Mouse (Mus musculus) adrenal gland, adult 18-20 months (tissue): Measurements from ENCODE around the gene Gm28729. TPM values are rescaled to one million over a fixed set of nuclear protein-coding genes. Genes with fewer than 3 reads are reported as not detected.
A peak's percentile ranks its signal among the peaks of the same experiment; 100 is the strongest.
"Not testable (repeated sequence)": the region's sequence is repeated elsewhere in the genome, so short reads cannot be mapped to it uniquely, and the experiment has no call there.

Source experiments
- DNase-seq, 2 experiments: peaks; one replicate each; pipeline ENCODE4 v3.0.0; 2021 to 2022; ENCODE audit warnings: low spot score in 2 of 2
- total RNA-seq, 2 experiments: library from RNA; stranded (reverse); gene quantifications; 1 replicate in 1 of 2; 2 replicates in 1 of 2; pipeline ENCODE4 v1.2.3; 2021

The Gm28729 gene
- total RNA-seq, 2 experiments from 2014 or later, result 0.16 TPM; not detected in 1

DNA sequence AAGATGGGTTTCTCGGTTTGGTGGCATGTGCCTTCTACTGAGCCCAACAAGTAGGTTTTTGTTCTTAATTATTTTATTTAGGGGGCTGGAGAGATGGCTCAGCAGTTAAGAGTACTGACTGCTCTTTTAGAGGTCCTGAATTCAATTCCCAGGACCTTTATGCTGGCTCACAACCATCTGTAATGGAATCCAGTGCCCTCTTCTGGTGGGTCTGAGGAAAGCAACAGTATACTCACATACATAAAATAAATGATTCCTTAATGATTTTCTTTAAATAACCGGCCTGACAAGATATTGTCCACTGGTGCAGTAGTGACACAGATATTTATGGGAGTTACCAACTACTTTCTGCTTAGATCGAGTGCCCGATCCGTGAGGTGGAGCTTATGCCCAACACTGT, 1.9 kb downstream of the Gm28729 start:
- DNase-seq, result no peak

DNA sequence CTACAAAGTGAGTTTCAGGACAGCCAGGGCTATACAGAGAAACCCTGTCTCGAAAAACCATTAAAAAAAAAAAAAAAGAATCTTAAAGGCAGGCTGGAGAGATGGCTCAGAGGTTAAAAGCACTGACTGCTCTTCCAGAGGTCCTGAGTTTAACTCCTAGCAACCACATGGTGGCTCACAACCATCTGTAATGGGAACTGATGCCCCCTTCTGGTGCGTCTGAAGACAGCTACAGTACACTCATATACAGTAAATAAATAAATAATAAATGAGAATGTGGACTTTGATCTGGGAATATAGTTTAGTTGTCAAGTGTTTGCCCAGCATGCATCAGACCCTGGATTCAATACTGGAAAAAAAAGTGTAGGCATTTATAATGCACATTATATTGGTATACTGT, 3.5 kb downstream of the Gm28729 start:
- not testable (repeated sequence) for DNase-seq

DNA sequence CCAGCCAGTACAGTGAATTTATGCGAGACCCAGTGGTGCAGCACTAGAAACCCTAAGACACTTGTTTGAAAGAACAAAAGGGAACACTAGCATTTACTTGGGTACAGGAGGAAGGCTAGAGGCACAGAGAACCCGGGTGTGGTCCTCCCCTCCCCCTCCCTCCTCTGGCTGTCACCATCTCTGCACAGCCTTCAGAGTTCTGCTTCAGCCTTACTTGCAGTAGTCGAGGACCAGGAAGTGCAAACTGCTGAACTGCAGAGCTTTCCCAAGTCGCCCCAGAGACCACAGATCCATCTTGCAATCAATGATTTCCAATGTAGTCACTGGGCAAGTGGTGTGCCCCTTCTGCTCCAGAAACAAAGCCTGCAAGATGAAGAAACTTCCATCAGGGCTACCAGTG, 7.6 kb downstream of the Gm28729 start:
- no peak for DNase-seq

DNA sequence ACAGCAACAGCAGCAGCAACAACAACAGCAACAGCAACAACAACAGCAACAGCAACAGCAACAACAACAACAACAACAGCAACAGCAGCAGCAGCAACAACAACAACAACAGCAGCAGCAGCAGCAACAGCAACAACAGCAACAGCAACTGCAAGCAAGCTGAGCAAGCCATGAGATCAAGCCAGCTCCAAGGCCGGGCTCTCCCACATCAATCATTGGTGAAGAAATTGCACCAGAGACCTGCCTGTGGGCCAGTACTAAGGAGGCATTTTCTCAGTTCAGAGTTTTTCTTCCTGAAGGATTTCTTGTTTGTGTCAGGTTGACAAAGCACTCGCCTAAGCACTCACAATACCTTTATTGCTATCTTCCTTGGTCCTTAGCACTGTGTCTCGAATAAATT, 8.3 kb downstream of the Gm28729 start:
- peak in 1 of 2 experiments; percentile 24 for DNase-seq

DNA sequence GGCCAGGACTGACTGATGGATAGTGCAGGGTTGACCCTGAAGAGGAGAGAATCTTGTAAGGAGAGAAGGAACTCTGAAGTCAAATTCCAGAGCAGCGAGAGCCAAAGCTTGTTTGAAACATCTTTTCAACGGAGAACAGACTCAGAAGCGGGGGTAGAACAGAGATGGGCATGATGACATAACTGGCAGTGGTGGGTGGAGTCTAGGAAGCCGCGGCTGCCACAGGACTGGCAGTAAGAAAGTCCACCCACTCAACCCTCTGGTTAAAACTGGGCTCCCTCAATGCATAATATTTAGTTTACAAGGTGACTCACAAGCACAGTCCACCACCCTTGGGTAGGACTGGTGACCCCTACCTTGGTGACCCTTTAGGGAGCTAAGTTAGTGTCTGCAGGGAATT, 9.3 kb downstream of the Gm28729 start:
- no peak for DNase-seq

DNA sequence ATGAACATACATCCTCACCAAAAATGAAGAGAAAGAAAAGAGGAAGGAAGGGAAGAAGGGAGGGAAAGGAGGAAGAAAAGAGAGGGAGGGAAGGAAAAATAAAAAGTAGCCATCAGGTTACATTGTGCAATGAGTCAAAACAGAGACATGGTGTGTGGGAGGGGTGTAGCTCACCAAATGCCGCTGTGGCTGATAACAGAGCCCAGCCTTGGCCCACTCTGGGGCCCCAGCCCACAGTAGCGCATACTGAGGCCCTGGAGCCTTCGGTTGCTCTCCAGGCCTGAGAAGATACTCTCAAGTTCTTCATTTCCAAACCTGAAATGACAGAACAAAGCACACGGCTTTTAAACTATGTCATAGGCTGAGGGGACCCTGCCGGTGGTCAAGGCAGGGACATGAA, 10.8 kb downstream of the Gm28729 start:
- no peak for DNase-seq

DNA sequence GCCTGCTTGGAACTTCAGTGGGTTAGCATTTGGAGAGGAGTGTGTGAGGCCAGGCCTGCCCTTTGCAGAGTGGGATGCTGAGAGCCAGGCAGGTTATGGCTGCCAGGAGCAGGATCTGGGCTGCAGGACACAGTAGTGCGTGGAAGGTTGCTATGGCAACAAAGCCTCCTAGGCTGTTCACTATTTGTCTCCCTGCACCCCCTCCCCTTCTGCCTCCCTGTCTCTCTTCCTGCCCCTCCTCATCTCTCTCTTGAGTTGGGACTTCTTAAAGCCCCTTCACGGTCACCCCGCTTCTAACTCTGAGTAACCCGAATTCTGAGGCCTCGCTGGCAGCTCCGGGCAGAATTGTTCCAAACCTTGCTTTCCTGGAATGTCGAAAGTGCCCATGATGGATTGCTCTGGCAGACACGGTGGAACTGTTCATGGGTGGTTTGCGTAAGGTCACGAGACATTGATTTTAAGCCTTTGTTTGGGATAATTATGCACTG, 19.0 kb downstream of the Gm28729 start:
- DNase-seq, result peak; percentile 29 to 40

DNA sequence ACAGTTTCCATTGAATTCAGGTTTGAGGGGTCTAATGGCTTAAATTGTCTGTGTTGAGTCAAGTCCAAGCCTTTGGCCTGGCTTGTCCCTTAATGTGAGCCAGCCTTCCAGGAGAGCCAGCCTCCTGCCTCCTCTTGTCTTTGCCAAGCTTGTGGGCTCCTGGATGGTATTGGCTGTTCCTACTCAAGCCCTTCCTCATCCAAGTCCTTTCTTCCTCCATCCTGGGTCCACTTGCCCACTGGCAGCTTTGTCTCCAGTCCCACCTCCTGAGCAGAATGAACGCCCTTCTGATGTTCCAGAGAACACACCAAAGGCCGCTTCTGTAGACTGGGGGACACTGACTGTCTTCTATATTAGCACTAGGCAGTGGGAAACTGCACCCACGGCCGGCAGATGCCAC, 19.9 kb downstream of the Gm28729 start:
- no peak for DNase-seq

DNA sequence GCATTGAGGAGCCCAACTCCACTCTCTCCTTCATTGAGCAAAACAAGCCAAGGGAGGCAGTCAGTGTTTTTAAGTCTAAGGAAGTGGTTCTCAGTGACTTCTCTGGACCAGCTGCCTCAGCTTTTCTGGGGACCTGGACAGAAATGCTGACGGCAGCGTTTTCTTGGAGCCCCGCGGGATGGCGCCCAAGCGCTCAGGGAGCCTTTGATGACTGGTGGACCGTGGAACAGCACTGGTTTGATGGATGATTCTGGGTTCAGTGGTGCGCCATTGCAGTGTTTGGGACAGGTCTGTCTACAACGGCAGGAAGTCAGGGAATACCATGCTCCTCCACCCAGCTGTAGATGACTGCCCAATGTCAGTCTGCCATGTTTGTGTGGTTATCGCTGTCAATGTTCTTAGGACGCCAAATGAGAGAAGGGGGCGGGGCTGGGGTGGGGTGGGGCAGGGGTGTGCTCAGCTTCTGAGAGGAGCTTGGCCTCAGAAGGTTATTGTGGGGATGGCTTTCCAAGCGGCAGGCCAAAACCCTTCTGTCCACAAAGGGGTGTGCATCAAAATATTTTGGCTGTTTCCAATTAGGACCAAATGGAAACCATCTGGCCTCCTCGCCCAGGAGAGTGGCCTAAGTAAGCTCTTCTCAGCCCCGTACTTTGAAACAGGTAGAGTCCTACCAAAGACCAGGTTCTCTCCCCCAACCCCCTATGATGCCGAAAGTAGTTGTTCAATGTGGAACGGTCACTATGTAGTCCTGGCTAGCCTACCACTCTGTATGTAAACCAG, 20.8 kb downstream of the Gm28729 start:
- no peak for DNase-seq

DNA sequence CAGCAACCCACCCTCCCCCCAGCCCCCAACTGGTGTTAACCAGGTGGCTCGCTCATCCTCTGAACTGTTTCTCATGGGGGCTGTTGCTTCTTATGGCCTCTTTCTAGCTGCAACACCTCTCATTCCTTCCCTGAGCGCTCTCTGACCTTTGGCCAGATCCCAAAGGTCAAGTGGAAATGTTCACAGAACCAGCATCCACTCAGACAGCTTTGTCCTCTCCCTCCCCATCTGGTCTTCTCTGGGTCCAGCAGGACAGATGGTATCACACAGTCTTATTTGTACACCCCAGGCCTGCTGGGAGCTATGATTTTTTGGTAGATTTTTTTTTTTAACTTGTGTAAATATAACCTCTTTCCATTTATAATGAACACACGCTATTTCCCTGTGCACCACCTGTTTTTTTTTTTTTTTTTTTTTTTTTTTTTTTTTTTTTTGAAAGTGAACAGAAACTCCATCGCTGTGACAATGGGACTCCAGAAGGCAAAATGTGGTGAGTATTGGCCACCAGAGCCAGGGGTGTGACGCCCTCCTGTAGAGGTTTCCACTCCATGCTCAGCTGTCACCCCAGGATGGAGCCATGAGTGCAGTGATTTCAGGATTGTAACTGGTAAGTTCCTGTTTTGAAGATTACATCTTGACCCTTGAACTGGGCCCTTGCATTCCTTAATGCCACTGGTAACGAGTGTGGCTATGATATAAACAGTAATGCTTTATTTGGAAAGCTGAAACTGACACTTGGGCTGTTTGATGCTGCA, 22.0 kb downstream of the Gm28729 start:
- no peak for DNase-seq

DNA sequence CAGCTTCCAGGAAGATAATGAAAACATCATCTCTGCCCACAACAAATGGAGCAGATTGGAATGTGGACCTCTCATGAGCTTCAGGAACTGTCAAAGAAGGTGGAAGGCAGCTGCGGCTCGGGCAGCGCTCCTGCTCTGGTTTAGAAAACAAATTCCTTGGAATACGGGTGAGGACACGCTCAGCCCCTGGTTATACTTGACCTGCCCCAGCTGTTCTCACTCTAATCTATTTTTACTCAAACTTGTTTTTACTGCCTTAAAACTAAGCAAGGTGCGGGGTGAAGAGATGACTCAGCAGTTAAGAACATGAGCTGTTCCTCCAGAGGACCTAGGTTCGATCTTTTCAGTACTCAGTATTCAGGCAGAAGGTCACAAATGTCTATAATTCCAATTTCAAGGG, 23.8 kb downstream of the Gm28729 start:
- no peak for DNase-seq

DNA sequence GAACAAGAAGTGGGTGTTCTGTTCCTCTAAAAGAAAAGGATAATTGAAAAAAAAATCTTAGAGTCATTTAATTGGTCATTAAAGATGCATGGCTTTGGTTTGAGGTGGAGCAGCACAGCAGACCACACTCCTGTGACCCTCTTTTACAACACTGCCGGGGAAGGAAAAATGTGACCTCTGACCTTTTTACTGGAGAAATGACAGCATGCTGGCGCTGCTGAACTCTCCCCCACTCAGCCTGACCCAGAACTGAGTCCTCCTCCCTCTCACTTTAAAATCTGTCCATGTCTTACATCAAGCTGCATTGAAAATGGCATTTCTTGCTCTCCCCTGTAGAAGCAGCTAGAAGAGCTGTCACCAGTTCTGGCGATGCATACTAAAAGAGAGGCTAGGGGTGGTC, 31.9 kb downstream of the Gm28729 start:
- no peak for DNase-seq

DNA sequence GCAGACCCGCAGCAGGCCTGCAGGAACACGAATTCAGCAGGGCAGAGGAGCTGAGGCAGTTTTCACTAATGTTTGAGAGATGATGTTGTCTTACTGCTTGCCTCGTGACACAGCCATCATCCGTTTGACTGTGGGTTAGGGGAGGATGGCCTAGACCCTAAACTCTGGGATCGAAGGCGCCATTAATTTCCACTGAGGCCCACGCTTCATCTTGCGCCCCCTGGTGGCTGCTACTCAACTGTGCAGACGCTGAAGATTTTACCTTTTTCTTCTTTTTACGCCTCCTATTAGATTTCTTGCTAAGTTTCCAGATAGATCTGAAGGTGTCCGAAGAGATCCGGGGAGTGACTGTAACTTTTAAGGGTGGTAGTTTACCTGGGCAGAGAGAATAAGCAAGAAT, 33.3 kb downstream of the Gm28729 start:
- DNase-seq, result peak; percentile 58 to 68

DNA sequence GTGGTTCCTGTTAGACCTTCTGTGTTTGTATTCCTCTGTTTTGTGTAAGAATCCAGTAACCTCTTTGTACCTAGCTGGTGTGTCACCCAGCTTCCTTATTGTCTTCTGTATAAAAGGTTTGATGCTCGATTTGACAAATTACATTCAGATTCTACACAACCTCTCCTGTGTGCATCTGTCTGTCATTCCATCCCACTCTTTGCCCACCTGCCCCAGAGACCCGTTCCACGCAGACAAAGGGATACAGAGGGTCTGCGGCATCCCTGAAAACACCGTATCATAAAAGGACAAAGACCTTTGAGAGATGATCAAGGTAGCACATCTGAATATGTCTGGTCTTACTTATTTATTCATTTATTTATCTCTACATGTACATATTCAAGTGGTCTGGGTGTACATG, 37.2 kb downstream of the Gm28729 start:
- not testable (repeated sequence) for DNase-seq

DNA sequence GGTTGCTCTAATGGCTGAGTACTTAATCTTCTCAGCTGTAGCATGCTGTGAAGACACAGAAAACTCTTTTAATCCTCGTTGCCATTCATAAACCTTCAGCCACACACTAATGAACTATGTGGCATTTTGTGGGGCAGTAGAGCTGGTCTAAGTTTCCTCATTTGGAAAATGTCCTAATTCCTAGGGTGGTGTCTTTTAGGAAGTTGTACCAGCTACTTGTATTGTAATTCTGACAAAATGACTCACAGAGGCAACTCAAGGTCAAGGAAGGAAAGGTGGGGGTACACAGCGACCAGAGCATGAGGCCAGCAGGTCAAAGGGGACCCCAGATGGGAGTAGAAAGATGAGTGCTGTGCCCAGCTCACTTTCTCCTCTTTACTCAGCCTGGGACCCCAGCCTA, 41.4 kb downstream of the Gm28729 start:
- DNase-seq, result no peak

DNA sequence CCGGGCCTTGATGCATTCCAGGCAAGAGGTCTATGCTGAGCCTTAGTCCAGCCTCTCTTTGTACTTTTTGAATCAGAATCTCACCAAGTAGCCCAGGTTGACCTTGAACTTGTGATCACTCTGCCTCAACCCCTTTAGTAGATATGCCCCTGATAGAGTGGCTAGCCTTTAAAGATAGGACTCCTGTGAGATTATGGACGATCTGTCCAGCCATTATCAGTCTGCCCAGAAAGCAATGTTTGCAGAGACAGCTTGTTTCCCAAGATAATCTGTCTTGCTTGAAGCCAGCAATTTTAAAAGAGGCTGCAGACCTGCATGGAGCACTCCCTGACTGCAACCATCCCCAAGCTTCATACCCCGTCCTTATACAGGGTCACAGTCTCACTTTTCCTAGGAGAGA, 42.0 kb downstream of the Gm28729 start:
- DNase-seq, result no peak

DNA sequence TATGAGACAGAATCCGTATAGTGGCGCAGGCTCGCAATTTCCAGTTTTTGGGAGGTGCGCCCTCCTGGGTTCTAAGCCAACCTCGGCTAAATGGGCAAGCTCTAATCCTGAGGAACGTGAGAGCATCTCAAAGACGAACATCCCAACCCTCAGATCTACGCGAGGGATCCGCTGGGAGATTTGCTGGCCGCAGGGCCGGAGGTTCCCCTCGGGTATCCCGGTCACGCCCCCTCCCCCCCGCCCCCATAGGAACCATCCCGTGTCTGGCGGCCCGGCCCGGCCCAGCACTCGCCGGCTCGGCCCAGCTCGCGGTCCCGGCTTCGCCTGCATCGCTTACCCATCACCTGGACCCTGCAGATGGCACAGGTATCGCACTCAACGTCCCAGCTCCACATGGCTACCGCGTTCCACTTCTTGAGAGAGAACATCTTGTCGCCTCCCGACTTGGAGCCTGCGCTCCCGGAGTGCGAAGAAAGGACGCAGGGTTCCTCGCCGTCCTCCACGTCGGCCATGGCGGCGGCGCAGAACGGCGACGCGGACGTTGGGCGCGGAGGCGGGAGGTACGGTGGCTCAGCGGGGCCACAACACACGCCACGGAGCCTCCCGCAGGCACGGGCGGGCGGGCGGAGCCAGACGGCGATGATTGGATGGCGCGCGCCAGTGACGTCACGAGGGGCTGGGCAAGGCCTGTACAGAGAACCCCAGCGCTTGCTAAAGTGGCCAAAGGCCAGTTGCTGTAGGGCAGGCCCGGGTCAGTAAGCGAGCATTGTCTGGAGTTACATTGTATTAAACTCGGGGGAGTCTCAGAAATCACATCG, 46.8 kb downstream of the Gm28729 start, which contains the start of gene Rnf7:
TSS of gene Rnf7 (minus strand) at position 605 of the 818 bp plus-strand sequence.
- DNase-seq, result peak; percentile 99 to 100

DNA sequence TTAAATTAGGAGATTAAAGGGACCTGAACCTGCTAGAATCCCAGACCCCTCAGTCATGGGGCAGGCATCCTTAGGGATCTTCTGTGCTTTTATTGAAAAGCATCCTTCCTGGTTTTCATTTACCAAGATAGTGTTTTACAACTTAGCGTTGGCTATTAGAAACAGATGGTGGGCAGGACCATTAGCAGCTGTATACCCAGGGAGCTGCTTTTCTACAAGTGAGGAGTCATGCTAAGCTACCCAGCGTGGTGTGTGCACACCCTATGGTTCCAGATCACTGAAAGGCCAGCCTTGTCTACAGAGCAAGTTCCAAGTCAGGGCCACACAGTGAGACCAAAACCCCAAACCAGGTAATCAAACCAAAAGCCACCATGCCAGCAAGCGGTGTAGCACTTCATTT, 52.7 kb downstream of the Gm28729 start:
- no peak for DNase-seq

DNA sequence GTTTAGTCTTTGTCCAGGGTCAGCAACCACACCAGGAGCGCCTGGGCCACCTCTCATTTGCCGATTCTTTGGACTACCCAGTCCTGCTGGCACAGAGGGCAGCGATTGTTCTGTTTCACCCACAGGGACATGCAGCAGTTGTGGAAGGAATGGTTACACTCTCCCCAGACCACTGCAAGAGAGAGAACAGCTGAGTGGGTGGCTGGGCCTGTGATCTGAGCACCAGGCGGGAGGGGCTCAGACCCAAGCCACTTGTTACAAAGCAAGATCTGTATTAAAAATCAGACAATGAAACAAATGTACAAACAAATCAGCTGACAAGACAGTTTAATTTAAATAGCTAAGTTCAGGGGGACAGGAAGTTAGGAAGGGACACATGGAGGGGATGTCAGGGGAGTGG, 53.4 kb downstream of the Gm28729 start:
- not testable (repeated sequence) for DNase-seq

DNA sequence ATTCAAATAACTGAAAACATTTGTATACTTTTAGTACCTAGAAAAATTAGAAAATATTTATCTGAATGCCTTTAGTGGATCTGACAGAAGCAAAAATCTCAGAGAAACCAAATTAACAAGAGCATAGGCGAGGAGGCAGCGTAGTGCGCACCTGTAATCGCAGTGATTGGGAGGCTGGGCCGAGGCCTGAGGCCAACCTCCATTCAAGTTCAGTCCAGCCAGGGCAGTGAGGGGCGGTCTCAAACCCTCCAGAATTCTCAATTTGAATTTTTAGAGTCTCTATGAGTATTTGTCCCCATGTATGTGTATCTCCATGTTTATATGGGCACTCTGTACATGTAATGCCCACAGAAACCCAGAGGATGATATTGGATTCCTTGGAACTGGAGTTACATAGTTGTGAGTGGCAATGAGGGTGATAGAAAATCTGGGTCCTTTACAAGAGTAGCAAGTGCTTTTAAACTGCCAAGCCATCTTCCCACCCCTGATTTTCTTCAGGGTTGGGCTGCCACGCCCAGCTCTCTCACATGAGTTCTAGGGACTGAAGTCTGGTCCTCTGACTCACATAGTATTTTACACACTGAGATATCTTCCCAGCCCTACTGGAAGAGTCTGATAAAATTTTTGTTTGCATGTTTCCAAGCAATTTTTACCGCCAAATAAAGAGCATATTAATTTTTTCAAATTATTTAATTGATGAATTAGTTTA, 54.6 kb downstream of the Gm28729 start:
- DNase-seq, result no peak
